Mouse (Mus musculus): ENCODE data around the gene Olfr516. TPM values are rescaled to one million over a fixed set of nuclear protein-coding genes. Genes with fewer than 3 reads are reported as not detected.

The Olfr516 gene
- polyA plus RNA-seq, 1 experiment from 2014 or later, result not detected

Other genes starting within 250 kb of the Olfr516 start
- 0.07 TPM in 1 of 2 replicates, not detected in the other for gene Olfr506, start 239.7 kb downstream of the Olfr516 start, polyA plus RNA-seq (2014; fragmentation: Nextera tagmentation; extraction: Ambion mirVana)
- not detected in 2 replicates for gene Olfr507, start 228.7 kb downstream of the Olfr516 start, polyA plus RNA-seq (2014; fragmentation: Nextera tagmentation; extraction: Ambion mirVana)
- not detected in 2 replicates for gene Olfr508, start 220.5 kb downstream of the Olfr516 start, polyA plus RNA-seq (2014; fragmentation: Nextera tagmentation; extraction: Ambion mirVana)
- not detected in 2 replicates for gene Olfr509, start 198.6 kb downstream of the Olfr516 start, polyA plus RNA-seq (2014; fragmentation: Nextera tagmentation; extraction: Ambion mirVana)
- not detected in 2 replicates for gene Olfr510, start 184.1 kb downstream of the Olfr516 start, polyA plus RNA-seq (2014; fragmentation: Nextera tagmentation; extraction: Ambion mirVana)
- not detected in 2 replicates for gene Olfr512, start 137.2 kb downstream of the Olfr516 start, polyA plus RNA-seq (2014; fragmentation: Nextera tagmentation; extraction: Ambion mirVana)
- not detected in 2 replicates for gene Olfr513, start 99.6 kb downstream of the Olfr516 start, polyA plus RNA-seq (2014; fragmentation: Nextera tagmentation; extraction: Ambion mirVana)
- not detected in 2 replicates for gene Olfr514, start 24.5 kb downstream of the Olfr516 start, polyA plus RNA-seq (2014; fragmentation: Nextera tagmentation; extraction: Ambion mirVana)
- gene Olfr517, start 21.9 kb upstream of the Olfr516 start, polyA plus RNA-seq (2014; fragmentation: Nextera tagmentation; extraction: Ambion mirVana), result not detected in 2 replicates
- gene Olfr518, start 34.5 kb upstream of the Olfr516 start, polyA plus RNA-seq (2014; fragmentation: Nextera tagmentation; extraction: Ambion mirVana), result not detected in 2 replicates
- gene Olfr519, start 43.9 kb upstream of the Olfr516 start, polyA plus RNA-seq (2014; fragmentation: Nextera tagmentation; extraction: Ambion mirVana), result not detected in 2 replicates
- not detected in 2 replicates for gene Nlrp10, start 79.6 kb upstream of the Olfr516 start, polyA plus RNA-seq (2014; fragmentation: Nextera tagmentation; extraction: Ambion mirVana)
- 110 and 113 TPM in 2 replicates for gene Eif3f, start 83.9 kb upstream of the Olfr516 start, polyA plus RNA-seq (2014; fragmentation: Nextera tagmentation; extraction: Ambion mirVana)
- gene Tub, start 99.8 kb upstream of the Olfr516 start, polyA plus RNA-seq (2014; fragmentation: Nextera tagmentation; extraction: Ambion mirVana), result 4.7 and 4.9 TPM in 2 replicates
- 3.8 and 5.4 TPM in 2 replicates for gene Ric3, start 232.8 kb upstream of the Olfr516 start, polyA plus RNA-seq (2014; fragmentation: Nextera tagmentation; extraction: Ambion mirVana)